Mouse (Mus musculus) adrenal gland, postnatal 0 days (tissue): ENCODE data around the gene Arhgdia. TPM values are rescaled to one million over a fixed set of nuclear protein-coding genes. Genes with fewer than 3 reads are reported as not detected.

Source experiments
- microRNA-seq: library from miRNA; unstranded; fragments of <30 nt; microRNA quantifications from one replicate; pipeline ENCODE4, GENCODE M21; 2016; ENCODE audit warnings: borderline replicate concordance; ENCODE audit not compliant: insufficient number of aligned reads
- polyA plus RNA-seq: library from polyadenylated mRNA; unstranded; fragments of >200 nt; fragmentation: Nextera tagmentation; extraction: Ambion mirVana; gene quantifications from 2 replicates; pipeline ENCODE4 v1.2.1, GENCODE M21; 2015

The Arhgdia gene
- 318 and 341 TPM in 2 replicates for polyA plus RNA-seq

DNA sequence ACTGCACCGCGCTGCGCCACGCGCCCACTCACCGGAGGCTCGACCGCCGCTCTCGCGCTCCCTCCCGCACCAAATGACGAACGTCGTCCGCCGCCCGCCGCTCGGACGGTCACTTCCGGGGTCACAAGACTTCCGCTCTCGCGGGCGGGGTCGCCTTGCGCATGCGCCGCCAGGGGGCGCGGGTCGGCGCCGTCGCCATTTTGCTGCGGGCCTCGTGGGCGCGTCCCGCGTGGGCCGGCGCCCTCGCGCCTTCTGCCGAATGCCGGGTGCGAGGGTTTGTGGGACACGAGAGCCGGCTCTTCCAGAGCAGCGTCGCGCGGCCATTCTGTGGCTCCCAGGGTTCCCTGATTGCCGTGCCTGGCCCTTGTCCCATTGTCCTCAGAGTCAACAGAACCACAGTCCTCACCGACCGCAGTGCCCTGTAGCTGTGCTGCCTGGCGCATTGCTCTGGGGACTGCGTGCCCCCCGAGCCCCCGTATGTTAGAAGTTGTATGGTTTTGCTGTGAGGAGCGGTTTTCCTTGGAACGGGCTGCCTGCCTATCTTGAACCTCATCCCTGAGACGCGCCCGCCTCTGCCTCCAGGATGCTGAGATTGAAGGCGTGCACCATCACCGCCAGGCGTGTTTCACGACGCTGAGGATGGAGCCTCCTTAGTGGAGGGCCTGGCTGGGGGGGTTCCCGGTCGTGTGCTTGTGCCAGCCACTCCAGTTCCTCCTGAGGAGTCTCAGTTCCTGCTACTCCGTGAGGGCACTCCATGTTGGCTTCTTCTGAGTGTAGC lies at the start of gene Arhgdia:
Arhgdia (minus strand) TSS at position 135 of the 778 bp plus-strand sequence.

DNA sequence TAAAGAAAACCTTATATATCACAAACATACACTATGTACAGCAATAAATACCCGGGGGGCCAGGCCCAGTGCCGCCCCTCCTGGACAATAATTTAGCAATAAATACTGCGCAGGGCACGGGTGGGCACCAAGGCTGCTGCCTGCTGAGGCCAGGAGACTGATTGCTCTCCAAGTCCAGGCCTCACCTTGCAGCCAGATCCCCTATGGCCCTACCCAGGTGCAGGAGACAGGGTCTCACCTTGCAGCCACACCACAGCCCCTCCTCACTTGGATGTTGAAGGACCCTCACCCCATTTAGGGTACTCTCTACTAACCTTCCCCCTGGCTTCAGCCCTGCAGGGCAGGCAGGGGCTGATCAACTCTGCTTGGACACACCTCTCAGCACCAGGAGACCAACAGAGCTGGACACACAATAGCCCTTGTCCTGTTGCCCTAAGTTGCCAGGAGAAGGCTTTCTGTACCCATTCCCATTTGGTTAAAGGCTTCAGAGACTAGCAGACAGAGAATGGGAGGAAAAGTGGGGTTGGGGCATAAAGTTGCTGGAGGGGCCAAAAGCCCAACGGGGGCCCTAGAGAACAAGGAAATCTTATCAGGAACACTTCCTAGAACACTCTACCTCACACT lies 43.8 kb upstream of the Arhgdia start, which contains the start of gene Sirt7:
Sirt7 (minus strand) TSS at position 89 of the 624 bp plus-strand sequence.

GRCm38 (mm10) chr11:120617519-120618112 lies 36.2 kb upstream of the Arhgdia start, which contains the start of gene Pcyt2:
Gene Pcyt2, minus strand, starts transcription at chr11:120617936.

GRCm38 (mm10) chr11:120608241-120609034 lies 27.0 kb upstream of the Arhgdia start, which contains the start of gene Npb:
Gene Npb, plus strand, starts transcription at chr11:120608477.

DNA sequence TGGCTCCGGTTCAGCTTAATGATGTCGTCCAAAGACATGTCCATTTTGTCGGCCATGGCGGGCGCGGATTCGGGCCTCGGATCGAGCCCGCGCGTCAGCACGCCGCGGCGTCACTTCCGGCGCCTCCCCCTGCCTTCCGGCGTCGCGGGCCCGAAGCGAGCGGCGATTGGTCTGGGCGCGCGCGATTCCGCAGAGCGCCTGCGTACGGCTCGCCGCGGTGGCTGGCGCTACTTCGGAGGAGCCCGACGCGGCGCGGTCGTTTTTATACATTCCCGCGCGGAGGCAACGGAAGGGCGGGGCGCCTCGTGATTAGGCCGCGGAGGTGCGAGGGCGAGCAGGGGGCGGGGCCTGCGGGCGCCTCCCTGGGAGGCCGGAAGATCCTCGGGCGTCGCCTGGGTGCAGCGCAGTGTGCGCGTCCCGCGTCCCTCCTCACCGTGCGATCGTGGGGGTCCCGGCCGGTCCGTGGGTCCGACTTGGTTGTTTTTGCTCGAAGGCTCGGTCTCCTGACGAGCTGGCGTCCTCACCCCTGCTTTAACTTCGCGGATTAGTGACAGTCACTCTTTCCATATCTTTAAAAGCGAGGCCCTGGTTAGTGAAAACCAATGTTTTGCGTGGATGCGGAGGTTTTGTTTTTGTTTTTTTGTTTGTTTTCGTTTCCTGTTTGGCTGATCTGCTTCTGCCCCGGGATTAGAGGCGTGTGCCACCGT lies 17.0 kb upstream of the Arhgdia start, which contains the start of the genes Alyref and Anapc11:
Alyref (minus strand) TSS at position 83 of the 707 bp plus-strand sequence.
Anapc11 (plus strand) TSS at position 139 of the 707 bp plus-strand sequence.

DNA sequence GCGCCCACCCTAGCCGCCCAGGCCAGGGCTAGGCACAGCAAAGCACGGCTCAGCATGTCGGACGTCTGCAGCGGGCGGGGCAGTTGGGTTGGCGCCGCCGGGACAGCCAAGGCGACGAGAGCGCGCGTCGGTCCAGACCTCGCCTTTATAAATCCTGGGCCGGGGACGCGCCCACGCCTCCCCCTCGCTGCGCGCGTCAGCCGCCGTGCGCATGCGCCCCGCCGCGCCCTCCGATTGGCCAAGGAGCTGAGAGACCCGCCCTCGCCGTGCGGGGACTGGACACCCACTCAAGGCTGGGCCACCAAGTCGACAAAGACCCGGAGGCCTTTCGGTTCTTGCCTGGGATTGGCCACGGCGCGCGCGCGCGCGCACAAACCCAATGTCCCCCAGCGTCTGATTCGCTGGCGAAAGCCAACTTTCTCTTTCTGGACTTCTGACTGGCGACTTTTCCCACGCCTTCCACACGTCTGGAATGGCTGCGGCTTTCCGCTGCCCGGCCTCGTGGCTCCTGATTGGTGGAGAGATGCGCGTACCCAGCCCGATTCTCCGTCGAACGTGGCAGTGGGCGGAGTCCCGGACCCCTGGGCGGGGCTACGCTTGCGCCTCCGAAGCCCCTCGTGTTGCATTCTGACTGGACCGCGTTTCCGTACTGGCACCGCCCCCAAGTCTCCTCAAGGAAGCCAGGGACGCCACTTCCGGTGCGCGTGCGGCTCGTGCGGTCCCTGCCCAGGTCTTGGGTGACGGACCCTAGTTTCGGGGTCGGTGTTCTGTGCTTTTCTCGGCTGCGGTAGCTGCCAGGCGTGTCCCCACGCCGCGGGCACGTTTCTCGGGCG lies 8.5 kb downstream of the Arhgdia start, which contains the start of gene P4hb:
P4hb (minus strand) TSS at position 502 of the 833 bp plus-strand sequence.

DNA sequence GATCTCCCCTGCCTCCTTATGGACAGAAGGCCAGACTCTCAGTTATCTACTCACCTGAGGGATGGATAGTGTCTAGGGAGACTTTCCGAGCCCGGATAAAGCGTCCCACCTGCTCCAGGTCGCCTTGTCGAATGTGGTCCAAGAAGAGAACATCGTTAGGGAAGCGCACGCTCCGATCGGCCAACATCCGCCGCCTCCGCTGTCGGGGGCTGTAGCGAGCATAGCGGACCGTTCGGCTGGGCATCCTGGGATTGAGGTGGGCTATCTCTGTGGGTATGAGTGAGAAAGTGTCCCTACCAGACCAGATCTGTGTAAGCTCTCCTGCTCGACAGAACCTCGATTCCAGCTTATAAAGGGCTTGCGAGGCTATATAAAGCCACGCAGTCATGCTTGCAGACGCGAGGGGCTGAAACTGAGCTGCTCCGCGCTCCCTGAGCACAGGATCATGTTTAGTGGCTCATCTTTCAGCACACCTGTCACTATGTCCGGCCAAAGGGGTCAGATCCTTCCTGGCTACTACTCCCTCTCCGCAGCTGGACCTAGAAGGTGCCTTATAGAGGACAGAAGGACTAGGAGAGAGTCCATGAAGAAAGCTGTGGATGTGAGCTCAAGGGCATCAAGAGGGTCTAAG lies 30.5 kb downstream of the Arhgdia start, which contains the start of gene Ppp1r27:
Ppp1r27 (minus strand) TSS at position 323 of the 631 bp plus-strand sequence.

DNA sequence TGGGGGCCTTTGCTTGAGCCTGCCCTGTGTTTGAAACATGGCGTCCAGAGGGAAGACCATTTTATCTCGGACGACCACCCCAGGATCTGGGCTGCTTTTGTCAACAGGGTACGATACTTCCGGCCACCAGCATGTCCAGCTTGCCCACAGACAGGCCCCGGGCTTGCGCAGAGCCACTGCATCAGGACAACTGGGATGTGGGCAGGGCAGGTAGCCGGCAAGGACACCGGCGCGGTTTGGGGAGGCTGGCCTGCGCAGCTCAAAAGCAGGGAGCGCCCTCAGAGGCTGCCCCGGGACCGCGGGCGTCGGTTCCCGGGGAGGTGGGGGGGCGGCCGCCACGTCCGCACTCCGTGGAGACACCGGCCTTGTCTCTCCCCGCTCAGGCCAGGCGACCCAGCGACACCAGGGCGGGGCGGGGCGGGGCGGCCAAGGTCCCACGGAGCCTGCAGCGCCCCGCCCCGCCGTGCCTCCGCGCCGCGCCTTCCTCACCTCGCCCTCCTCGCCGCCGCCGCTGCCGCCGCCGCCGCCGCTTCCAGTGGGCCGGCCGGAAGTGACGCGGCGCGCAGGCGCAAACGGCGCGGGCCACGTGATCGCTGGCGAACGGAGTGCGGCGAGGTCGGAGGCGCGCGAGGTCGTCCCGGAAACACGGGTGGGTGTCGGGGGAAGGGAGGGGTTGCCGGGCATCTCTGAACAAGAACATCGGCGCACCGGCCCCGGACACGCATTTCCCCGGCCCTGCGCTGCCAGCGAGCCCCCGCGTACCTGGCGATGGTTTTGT lies 32.1 kb downstream of the Arhgdia start, which contains the start of gene Mcrip1:
Mcrip1 (minus strand) TSS at position 560 of the 778 bp plus-strand sequence.

GRCm38 (mm10) chr11:120530085-120530964 lies 51.1 kb downstream of the Arhgdia start, which contains the start of gene Gcgr:
Gene Gcgr, plus strand, starts transcription at chr11:120530699.

Small RNA genes lying within 50 kb of the gene (microRNA-seq; reads per million reads assigned to microRNA genes)
- not detected for gene Mir6936

Other genes with a start within 250 kb of the Arhgdia start
- gene Actg1, start 233.1 kb downstream of the Arhgdia start, polyA plus RNA-seq: 924 and 1,111 TPM in 2 replicates
- 0.49 and 0.69 TPM in 2 replicates for gene Fscn2, start 220.1 kb downstream of the Arhgdia start, polyA plus RNA-seq
- gene Faap100, start 202.9 kb downstream of the Arhgdia start, polyA plus RNA-seq: 15.2 and 21.4 TPM in 2 replicates
- gene Nploc4, start 143.9 kb downstream of the Arhgdia start, polyA plus RNA-seq: 20.4 and 26.7 TPM in 2 replicates
- not detected in 2 replicates for gene Tspan10, start 139.0 kb downstream of the Arhgdia start, polyA plus RNA-seq
- not detected in 2 replicates for gene Pde6g, start 128.1 kb downstream of the Arhgdia start, polyA plus RNA-seq
- gene Oxld1, start 123.6 kb downstream of the Arhgdia start, polyA plus RNA-seq: 54.3 and 83.5 TPM in 2 replicates
- gene Ccdc137, start 123.5 kb downstream of the Arhgdia start, polyA plus RNA-seq: 17.7 and 21.3 TPM in 2 replicates
- gene Arl16, start 114.0 kb downstream of the Arhgdia start, polyA plus RNA-seq: 38.6 and 47.5 TPM in 2 replicates
- 164 and 216 TPM in 2 replicates for gene Mrpl12, start 97.0 kb downstream of the Arhgdia start, polyA plus RNA-seq
- gene Slc25a10, start 89.8 kb downstream of the Arhgdia start, polyA plus RNA-seq: 37.8 and 83.2 TPM in 2 replicates
- 2.4 and 2.5 TPM in 2 replicates for gene Gcgr, start 50.9 kb downstream of the Arhgdia start, polyA plus RNA-seq
- 173 and 184 TPM in 2 replicates for gene Mcrip1, start 31.9 kb downstream of the Arhgdia start, polyA plus RNA-seq
- gene Ppp1r27, start 30.5 kb downstream of the Arhgdia start, polyA plus RNA-seq: 0.39 and 1.3 TPM in 2 replicates
- gene P4hb, start 8.4 kb downstream of the Arhgdia start, polyA plus RNA-seq: 393 and 466 TPM in 2 replicates
- 271 and 273 TPM in 2 replicates for gene Alyref, start 16.7 kb upstream of the Arhgdia start, polyA plus RNA-seq
- gene Anapc11, start 16.8 kb upstream of the Arhgdia start, polyA plus RNA-seq: 152 and 197 TPM in 2 replicates
- 1.7 and 3.3 TPM in 2 replicates for gene Npb, start 26.9 kb upstream of the Arhgdia start, polyA plus RNA-seq
- gene Pcyt2, start 36.3 kb upstream of the Arhgdia start, polyA plus RNA-seq: 62.0 and 82.8 TPM in 2 replicates
- gene Sirt7, start 43.6 kb upstream of the Arhgdia start, polyA plus RNA-seq: 33.3 and 62.9 TPM in 2 replicates
- gene Mafg, start 52.0 kb upstream of the Arhgdia start, polyA plus RNA-seq: 18.1 and 19.0 TPM in 2 replicates
- gene Pycr1, start 62.1 kb upstream of the Arhgdia start, polyA plus RNA-seq: 5.8 and 9.0 TPM in 2 replicates
- 0.22 and 0.95 TPM in 2 replicates for gene Myadml2, start 66.5 kb upstream of the Arhgdia start, polyA plus RNA-seq
- gene Notum, start 79.6 kb upstream of the Arhgdia start, polyA plus RNA-seq: 6.2 and 6.7 TPM in 2 replicates
- 103 and 122 TPM in 2 replicates for gene Aspscr1, start 91.3 kb upstream of the Arhgdia start, polyA plus RNA-seq
- 228 and 364 TPM in 2 replicates for gene Cenpx, start 132.1 kb upstream of the Arhgdia start, polyA plus RNA-seq
- 22.0 and 34.8 TPM in 2 replicates for gene Lrrc45, start 132.3 kb upstream of the Arhgdia start, polyA plus RNA-seq
- gene Rac3, start 139.8 kb upstream of the Arhgdia start, polyA plus RNA-seq: 18.1 and 52.1 TPM in 2 replicates
- 54.9 and 76.1 TPM in 2 replicates for gene Dcxr, start 145.7 kb upstream of the Arhgdia start, polyA plus RNA-seq
- 16.6 and 17.6 TPM in 2 replicates for gene Cbr2, start 150.5 kb upstream of the Arhgdia start, polyA plus RNA-seq
- 0.79 and 2.2 TPM in 2 replicates for gene Hmga1b, start 181.2 kb upstream of the Arhgdia start, polyA plus RNA-seq
- 19.7 and 21.2 TPM in 2 replicates for gene Rfng, start 202.6 kb upstream of the Arhgdia start, polyA plus RNA-seq
- gene Gps1, start 202.6 kb upstream of the Arhgdia start, polyA plus RNA-seq: 119 and 156 TPM in 2 replicates
- gene Dus1l, start 214.8 kb upstream of the Arhgdia start, polyA plus RNA-seq: 36.3 and 56.2 TPM in 2 replicates
- gene Fasn, start 242.9 kb upstream of the Arhgdia start, polyA plus RNA-seq: 14.9 and 18.8 TPM in 2 replicates